Mouse (Mus musculus): ENCODE results near the gene Znrf1. TPM values are rescaled to one million over a fixed set of nuclear protein-coding genes. Genes with fewer than 3 reads are reported as not detected.
A peak's percentile ranks its signal among the peaks of the same experiment; 100 is the strongest.

Gene Znrf1
- total and polyA plus RNA-seq, 2 experiments from 2014 or later, result 113 to 225 TPM

DNA sequence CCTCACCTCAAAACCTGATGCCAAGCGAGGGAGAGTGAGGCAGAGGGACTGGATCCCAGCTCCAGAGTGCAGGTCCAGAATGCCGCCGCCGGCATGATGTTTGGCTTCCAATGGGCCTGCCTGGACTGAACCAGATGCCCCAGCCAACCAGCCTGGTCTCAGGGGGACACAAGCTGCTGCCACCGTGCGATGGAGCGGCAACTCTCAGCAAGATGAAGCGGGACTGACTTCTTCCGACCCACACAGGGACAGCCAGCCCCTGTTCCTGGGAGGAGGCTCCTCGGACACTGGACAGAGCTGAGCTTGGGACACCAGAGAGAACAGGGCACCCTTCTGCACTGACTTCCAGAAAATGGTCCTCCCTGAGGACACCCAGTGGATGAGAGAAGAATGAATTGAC, 86.7 kb downstream of the Znrf1 start:
- Histone ChIP-seq H3K36me3 (ENCODE audit: insufficient read depth) (peaks cover 21% of the 10 kb centered on the region), H3K4me2 (ENCODE audit: low read depth) (no peak overlapping the region), H3K9ac (no peak overlapping the region), H3K27ac (ENCODE audit: low read depth, low read length) (no peak overlapping the region), H3K27me3 (ENCODE audit: insufficient read depth, low read length) (no peaks in the 10 kb centered on the region), H3K4me3 (ENCODE audit: low read depth, low read length) (no peak overlapping the region), H3K9me3 (ENCODE audit: low read length) (no peaks in the 10 kb centered on the region), H3K4me1 (ENCODE audit: insufficient read depth) (no peaks in the 10 kb centered on the region)
- no peak for DNase-seq
- no peak for ATAC-seq
- no peak for TF ChIP-seq CTCF (IDR thresholded peaks at IDR 0.05; ENCODE audit: low read depth)
- 83% methylated on average over 10 of the region's 10 CpGs for WGBS

DNA sequence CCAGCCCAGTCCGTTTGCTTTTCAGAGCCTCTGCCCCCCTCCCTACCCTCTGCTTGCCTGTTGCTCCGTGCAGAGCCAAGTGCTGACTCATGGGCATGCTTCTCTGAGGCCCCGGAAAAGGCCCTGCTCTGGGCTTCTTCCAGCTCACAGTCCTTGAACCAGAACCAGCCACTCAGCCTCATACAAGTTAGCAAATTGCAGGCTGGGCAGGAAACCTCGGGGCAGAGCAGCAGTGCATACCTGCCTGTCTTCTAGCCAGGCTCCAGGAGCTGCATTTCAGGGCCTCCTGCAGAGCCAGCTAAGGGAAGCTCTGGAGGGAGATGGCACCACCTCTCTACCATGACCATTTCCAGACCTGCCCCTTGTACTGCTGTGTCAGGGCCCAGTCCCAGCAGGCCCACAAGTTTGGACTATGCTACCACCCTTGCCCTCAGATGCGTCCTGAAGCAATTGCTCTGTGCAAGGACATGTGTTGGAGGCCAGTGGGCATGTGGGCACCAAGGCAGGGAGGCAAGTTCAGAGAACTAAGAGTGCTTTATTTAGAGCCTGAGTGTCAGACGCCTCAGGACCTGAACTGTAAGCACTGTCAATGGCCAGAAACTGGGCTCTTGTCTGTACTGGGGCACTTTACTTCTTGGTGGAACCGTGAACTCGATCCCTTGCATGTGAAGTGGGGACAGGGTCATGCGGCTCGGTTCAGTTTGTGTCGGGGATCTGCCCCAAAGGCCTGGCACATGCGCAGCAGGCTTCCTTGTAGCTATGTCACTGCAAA, 88.4 kb downstream of the Znrf1 start:
- Histone ChIP-seq H3K27ac (ENCODE audit: low read depth, low read length) (no peak overlapping the region), H3K9me3 (ENCODE audit: low read length) (no peaks in the 10 kb centered on the region), H3K4me2 (ENCODE audit: low read depth) (no peak overlapping the region), H3K27me3 (ENCODE audit: insufficient read depth, low read length) (no peaks in the 10 kb centered on the region), H3K36me3 (ENCODE audit: insufficient read depth) (peaks cover 25% of the 10 kb centered on the region), H3K4me3 (ENCODE audit: low read depth, low read length) (no peak overlapping the region), H3K9ac (no peak overlapping the region), H3K4me1 (ENCODE audit: insufficient read depth) (no peaks in the 10 kb centered on the region)
- 78% methylated on average over 12 of the region's 12 CpGs for WGBS
- DNase-seq (no peak), ATAC-seq (0 out of 2 replicates have a peak, but pooled peaks have one; percentile 14)
- no peak for TF ChIP-seq CTCF (IDR thresholded peaks at IDR 0.05; ENCODE audit: low read depth)

DNA sequence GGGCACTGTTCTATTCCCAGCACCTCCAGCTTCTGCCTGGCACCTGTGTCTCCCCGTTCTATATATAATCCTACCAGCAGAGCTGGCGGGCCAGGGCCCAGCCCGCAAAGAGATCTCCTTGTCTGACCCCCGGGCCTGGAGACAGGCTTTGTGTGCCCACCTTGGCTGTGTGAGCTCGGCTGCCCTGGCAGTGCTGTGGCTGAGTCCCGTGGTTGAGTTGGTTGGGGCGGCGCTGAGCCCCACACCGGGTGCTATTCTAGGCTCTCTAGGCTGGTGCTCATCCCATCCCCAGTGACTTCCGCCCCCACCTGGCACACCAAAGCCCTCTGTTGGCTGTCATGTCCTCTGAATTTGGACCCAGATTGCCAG, 88.9 kb downstream of the Znrf1 start:
- Histone ChIP-seq H3K4me3 (ENCODE audit: low read depth, low read length) (no peak overlapping the region), H3K27ac (ENCODE audit: low read depth, low read length) (no peak overlapping the region), H3K4me2 (ENCODE audit: low read depth) (no peak overlapping the region), H3K9ac (no peak overlapping the region), H3K36me3 (ENCODE audit: insufficient read depth) (peaks cover 23% of the 10 kb centered on the region), H3K4me1 (ENCODE audit: insufficient read depth) (no peaks in the 10 kb centered on the region), H3K27me3 (ENCODE audit: insufficient read depth, low read length) (no peaks in the 10 kb centered on the region), H3K9me3 (ENCODE audit: low read length) (no peaks in the 10 kb centered on the region)
- ATAC-seq (no peak), DNase-seq (no peak)
- no peak for TF ChIP-seq CTCF (IDR thresholded peaks at IDR 0.05; ENCODE audit: low read depth)
- WGBS, result 93% methylated on average over 10 of the region's 10 CpGs

GRCm38 (mm10) chr8:111625694-111626527, 90.0 kb downstream of the Znrf1 start:
- Histone ChIP-seq H3K4me2 (ENCODE audit: low read depth) (no peak overlapping the region), H3K9me3 (ENCODE audit: low read length) (no peaks in the 10 kb centered on the region), H3K27me3 (ENCODE audit: insufficient read depth, low read length) (no peaks in the 10 kb centered on the region), H3K4me1 (ENCODE audit: insufficient read depth) (no peaks in the 10 kb centered on the region), H3K9ac (no peak overlapping the region), H3K4me3 (ENCODE audit: low read depth, low read length) (no peak overlapping the region), H3K27ac (ENCODE audit: low read depth, low read length) (no peak overlapping the region), H3K36me3 (ENCODE audit: insufficient read depth) (peaks cover 18% of the 10 kb centered on the region)
- WGBS, result 28% methylated on average over 6 of the region's 6 CpGs
- peak; percentile 76 for DNase-seq
- peak; percentile 81 for TF ChIP-seq CTCF (IDR thresholded peaks at IDR 0.05; ENCODE audit: low read depth)
- ATAC-seq, result peak; percentile 49

- no peak for TF ChIP-seq CTCF (IDR thresholded peaks at IDR 0.05; ENCODE audit: low read depth)
- Histone ChIP-seq H3K27me3 (ENCODE audit: insufficient read depth, low read length) (no peaks in the 10 kb centered on the region), H3K27ac (ENCODE audit: low read depth, low read length) (no peak overlapping the region), H3K36me3 (ENCODE audit: insufficient read depth) (peaks cover 12% of the 10 kb centered on the region), H3K4me2 (ENCODE audit: low read depth) (no peak overlapping the region), H3K4me3 (ENCODE audit: low read depth, low read length) (no peak overlapping the region), H3K4me1 (ENCODE audit: insufficient read depth) (no peaks in the 10 kb centered on the region), H3K9me3 (ENCODE audit: low read length) (no peaks in the 10 kb centered on the region), H3K9ac (no peak overlapping the region)
- 77% methylated on average over 8 of the region's 8 CpGs for WGBS
- ATAC-seq, result no peak
- no peak for DNase-seq
Measured at GRCm38 (mm10) chr8:111626528-111626820, 90.6 kb downstream of the Znrf1 start.

DNA sequence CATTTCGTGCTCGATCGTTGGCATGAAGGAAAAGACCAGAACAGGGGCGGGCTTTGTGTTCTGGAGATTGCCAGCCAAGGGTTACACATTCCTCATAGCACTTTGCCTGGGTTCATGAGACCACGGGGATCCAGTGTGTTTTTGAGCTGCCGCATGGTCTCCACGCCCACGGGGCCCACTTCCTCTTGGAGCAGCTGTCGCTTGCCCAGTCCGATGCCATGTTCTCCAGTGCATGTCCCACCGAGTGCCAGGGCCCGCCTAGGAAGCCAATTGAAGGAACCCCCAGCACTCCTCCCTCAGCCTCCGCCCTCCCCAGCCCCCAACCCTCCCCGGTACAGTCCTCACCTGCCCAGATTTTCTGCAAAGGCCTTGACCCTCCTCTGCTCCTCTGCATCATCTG, 91.0 kb downstream of the Znrf1 start:
- no peak for TF ChIP-seq CTCF (IDR thresholded peaks at IDR 0.05; ENCODE audit: low read depth)

GRCm38 (mm10) chr8:111627923-111628322, 92.0 kb downstream of the Znrf1 start:
- no peak overlapping the region for H3K4me2 ChIP-seq (ENCODE audit: low read depth)

More for the DNA sequence above, 91.0 kb downstream of the Znrf1 start:
- Histone ChIP-seq H3K36me3 (ENCODE audit: insufficient read depth) (peaks cover 8% of the 10 kb centered on the region), H3K4me1 (ENCODE audit: insufficient read depth) (no peaks in the 10 kb centered on the region), H3K4me2 (ENCODE audit: low read depth) (no peak overlapping the region), H3K27ac (ENCODE audit: low read depth, low read length) (no peak overlapping the region), H3K9me3 (ENCODE audit: low read length) (no peaks in the 10 kb centered on the region), H3K4me3 (ENCODE audit: low read depth, low read length) (no peak overlapping the region), H3K27me3 (ENCODE audit: insufficient read depth, low read length) (no peaks in the 10 kb centered on the region), H3K9ac (no peak overlapping the region)
- DNase-seq, result no peak
- 94% methylated on average over 14 of the region's 14 CpGs for WGBS
- ATAC-seq, result no peak

More at GRCm38 (mm10) chr8:111627923-111628322, 92.0 kb downstream of the Znrf1 start:
- peaks cover 6% of the 10 kb centered on the region for H3K36me3 ChIP-seq (ENCODE audit: insufficient read depth)
- no peaks in the 10 kb centered on the region for H3K4me1 ChIP-seq (ENCODE audit: insufficient read depth)
- DNase-seq (no peak), ATAC-seq (no peak)
- no peak overlapping the region for H3K9ac ChIP-seq
- no peaks in the 10 kb centered on the region for H3K9me3 ChIP-seq (ENCODE audit: low read length)
- H3K27ac ChIP-seq (ENCODE audit: low read depth, low read length), result no peak overlapping the region
- H3K27me3 ChIP-seq (ENCODE audit: insufficient read depth, low read length), result no peaks in the 10 kb centered on the region
- H3K4me3 ChIP-seq (ENCODE audit: low read depth, low read length), result no peak overlapping the region
- TF ChIP-seq CTCF (IDR thresholded peaks at IDR 0.05; ENCODE audit: low read depth), result no peak
- 95% methylated on average over 9 of the region's 9 CpGs for WGBS
